Mouse (Mus musculus): ENCODE measurements around the gene Naga.

DNA sequence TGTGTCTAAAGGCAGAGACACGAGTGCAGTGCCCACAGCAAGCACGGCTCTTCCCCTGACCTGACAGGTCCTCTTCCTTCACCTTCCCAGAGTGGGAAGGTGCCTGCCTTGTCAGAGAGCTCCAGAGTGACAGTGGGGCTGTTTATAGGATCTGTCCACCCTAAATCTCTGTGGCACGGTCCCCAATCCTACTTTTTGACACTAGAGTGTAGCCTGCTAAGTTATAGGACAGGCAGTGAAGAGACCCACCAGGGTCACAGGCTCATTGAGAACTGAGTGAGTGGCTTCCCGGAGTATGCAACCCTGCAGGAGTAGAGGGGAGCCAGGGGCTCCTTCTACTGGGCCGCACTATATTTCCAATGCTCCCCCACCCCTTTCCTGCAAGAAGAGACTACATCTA is 39.0 kb upstream of the Naga start:
- no peak for TF ChIP-seq CTCF (IDR thresholded peaks at IDR 0.05; ENCODE audit: insufficient read depth, low read depth, low read length)
- TF ChIP-seq POLR2A (IDR thresholded peaks at IDR 0.05; ENCODE audit: insufficient read depth, low read depth, low read length): no peak

All from olfactory bulb, adult 2 months (tissue).